Mouse (Mus musculus) left cerebral cortex, adult 6 months (tissue): ENCODE data around the gene Dda1. TPM values are rescaled to one million over a fixed set of nuclear protein-coding genes. Genes with fewer than 3 reads are reported as not detected.

ENCODE experiments used
- long read RNA-seq, 2 experiments: library from polyadenylated mRNA; unstranded; transcript quantifications; one replicate each; pipeline ENCODE4 v2.0.0; 2019 to 2020
- polyA plus RNA-seq: library from polyadenylated mRNA; unstranded; fragments of <200 nt; fragmentation: Nextera tagmentation; gene quantifications from 2 replicates; pipeline ENCODE4 v1.2.3, GENCODE M21; 2021

Gene Dda1
- polyA plus RNA-seq = 125 and 142 TPM in 2 replicates
- long read RNA-seq, experiment 1, transcript Dda1-202 (5 exons, 1,933 nt) = major isoform, 329 of 506 reads
- long read RNA-seq, experiment 1, transcript Dda1-207 (3 exons, 784 nt) = minor isoform, 8 of 506 reads
- long read RNA-seq, experiment 1, transcript Dda1-204 (4 exons, 1,881 nt) = minor isoform, 45 of 506 reads
- long read RNA-seq, experiment 1, transcript Dda1-205 (5 exons, 1,929 nt) = minor isoform, 32 of 506 reads
- long read RNA-seq, experiment 1, partial matches to known transcripts = 25 of 506 reads
- long read RNA-seq, experiment 1, other reads (novel, unspliced or antisense) = 48 of 506 reads
- long read RNA-seq, experiment 2, transcript Dda1-204 (4 exons, 1,881 nt) = minor isoform, 20 of 225 reads
- long read RNA-seq, experiment 2, transcript Dda1-202 (5 exons, 1,933 nt) = major isoform, 147 of 225 reads
- long read RNA-seq, experiment 2, transcript Dda1-205 (5 exons, 1,929 nt) = minor isoform, 13 of 225 reads
- long read RNA-seq, experiment 2, partial matches to known transcripts = 24 of 225 reads
- long read RNA-seq, experiment 2, other reads (novel, unspliced or antisense) = 17 of 225 reads

GRCm38 (mm10) chr8:71468916-71469315 lies at the start of gene Dda1:
TSS of gene Dda1 (plus strand) at chr8:71469199.

GRCm38 (mm10) chr8:71463188-71464033 lies 5.6 kb upstream of the Dda1 start, which contains the start of gene Abhd8:
TSS of gene Abhd8 (minus strand) at chr8:71463655.

GRCm38 (mm10) chr8:71464513-71465500 lies 4.2 kb upstream of the Dda1 start, which contains the start of gene Mrpl34:
TSS of gene Mrpl34 (plus strand) at chr8:71464959.

GRCm38 (mm10) chr8:71485142-71486135 lies 16.4 kb downstream of the Dda1 start, which contains the start of gene Ano8:
TSS of gene Ano8 (minus strand) at chr8:71485963.

GRCm38 (mm10) chr8:71487691-71488445 lies 18.9 kb downstream of the Dda1 start, which contains the start of gene Gtpbp3:
TSS of gene Gtpbp3 (plus strand) at chr8:71488103.

GRCm38 (mm10) chr8:71511644-71512043 lies 42.6 kb downstream of the Dda1 start, which contains the start of gene Plvap:
TSS of gene Plvap (minus strand) at chr8:71511752.

GRCm38 (mm10) chr8:71525226-71526050 lies 56.4 kb downstream of the Dda1 start, which contains the start of gene Ccdc194:
TSS of gene Ccdc194 (minus strand) at chr8:71525711.

Other genes starting within 250 kb of the Dda1 start
- gene Myo9b, start 196.5 kb upstream of the Dda1 start, polyA plus RNA-seq = 1.1 and 1.9 TPM in 2 replicates
- 11.5 and 12.2 TPM in 2 replicates for gene Haus8, start 196.3 kb upstream of the Dda1 start, polyA plus RNA-seq
- 169 and 227 TPM in 2 replicates for gene Use1, start 102.4 kb upstream of the Dda1 start, polyA plus RNA-seq
- gene Ocel1, start 97.9 kb upstream of the Dda1 start, polyA plus RNA-seq = 7.5 and 8.3 TPM in 2 replicates
- 7.4 and 23.6 TPM in 2 replicates for gene Nr2f6, start 87.2 kb upstream of the Dda1 start, polyA plus RNA-seq
- 1.5 and 2.1 TPM in 2 replicates for gene Ushbp1, start 73.4 kb upstream of the Dda1 start, polyA plus RNA-seq
- 94.9 and 99.9 TPM in 2 replicates for gene Babam1, start 72.3 kb upstream of the Dda1 start, polyA plus RNA-seq
- not detected in 2 replicates for gene Ankle1, start 63.2 kb upstream of the Dda1 start, polyA plus RNA-seq
- 416 and 457 TPM in 2 replicates for gene Abhd8, start 5.5 kb upstream of the Dda1 start, polyA plus RNA-seq
- gene Mrpl34, start 4.2 kb upstream of the Dda1 start, polyA plus RNA-seq = 139 and 150 TPM in 2 replicates
- 0.43 and 3.1 TPM in 2 replicates for gene Ano8, start 16.8 kb downstream of the Dda1 start, polyA plus RNA-seq
- 9.0 and 11.7 TPM in 2 replicates for gene Gtpbp3, start 18.9 kb downstream of the Dda1 start, polyA plus RNA-seq
- gene Plvap, start 42.6 kb downstream of the Dda1 start, polyA plus RNA-seq = 6.2 and 10.7 TPM in 2 replicates
- not detected in 2 replicates for gene Ccdc194, start 56.5 kb downstream of the Dda1 start, polyA plus RNA-seq
- 6.3 and 12.5 TPM in 2 replicates for gene Bst2, start 68.3 kb downstream of the Dda1 start, polyA plus RNA-seq
- gene Mvb12a, start 73.7 kb downstream of the Dda1 start, polyA plus RNA-seq = 51.4 and 59.6 TPM in 2 replicates
- gene Tmem221, start 89.7 kb downstream of the Dda1 start, polyA plus RNA-seq = 0.18 and 0.21 TPM in 2 replicates
- gene Nxnl1, start 97.4 kb downstream of the Dda1 start, polyA plus RNA-seq = 0.13 and 0.15 TPM in 2 replicates
- gene Slc27a1, start 99.7 kb downstream of the Dda1 start, polyA plus RNA-seq = 64.9 and 88.1 TPM in 2 replicates
- 102 and 107 TPM in 2 replicates for gene Pgls, start 123.0 kb downstream of the Dda1 start, polyA plus RNA-seq
- 1.7 TPM in 2 replicates for gene Fam129c, start 128.4 kb downstream of the Dda1 start, polyA plus RNA-seq
- 15.6 and 20.1 TPM in 2 replicates for gene Colgalt1, start 141.8 kb downstream of the Dda1 start, polyA plus RNA-seq
- 15.5 and 16.7 TPM in 2 replicates for gene Unc13a, start 202.6 kb downstream of the Dda1 start, polyA plus RNA-seq
- gene Jak3, start 207.1 kb downstream of the Dda1 start, polyA plus RNA-seq = 1.5 and 1.7 TPM in 2 replicates
- gene Insl3, start 220.0 kb downstream of the Dda1 start, polyA plus RNA-seq = 0.67 TPM in 1 of 2 replicates, not detected in the other
- gene B3gnt3, start 232.6 kb downstream of the Dda1 start, polyA plus RNA-seq = 0.43 and 0.51 TPM in 2 replicates